Mouse (Mus musculus) heart, adult 8-10 months (tissue): ENCODE measurements around the gene Cradd. TPM values are rescaled to one million over a fixed set of nuclear protein-coding genes. Genes with fewer than 3 reads are reported as not detected.

Experiments used
- DNase-seq: peaks from one replicate; pipeline ENCODE4 v3.0.0; 2022; ENCODE audit warnings: low spot score
- total RNA-seq, 4 experiments: library from RNA; stranded (reverse); gene quantifications; 2 replicates each; pipeline ENCODE4 v1.2.4; 2022

Cradd gene
- total RNA-seq, 4 experiments from 2014 or later: 6.6 to 15.0 (median 10.4) TPM

GRCm38 (mm10) chr10:95207423-95207822 lies 116.5 kb downstream of the Cradd start:
- no peak for DNase-seq

GRCm38 (mm10) chr10:95201514-95201913 lies 122.4 kb downstream of the Cradd start:
- no peak for DNase-seq

GRCm38 (mm10) chr10:95200323-95200722 lies 123.6 kb downstream of the Cradd start:
- DNase-seq: peak; percentile 77

GRCm38 (mm10) chr10:95199541-95200269 lies 124.2 kb downstream of the Cradd start:
- no peak for DNase-seq

GRCm38 (mm10) chr10:95197377-95197776 lies 126.6 kb downstream of the Cradd start:
- DNase-seq: no peak

- no peak for DNase-seq
Observed at GRCm38 (mm10) chr10:95195719-95196118, 128.2 kb downstream of the Cradd start.

- no peak for DNase-seq
Observed at GRCm38 (mm10) chr10:95194776-95195175, 129.2 kb downstream of the Cradd start.

GRCm38 (mm10) chr10:95193875-95194281 lies 130.1 kb downstream of the Cradd start:
- DNase-seq: peak; percentile 52

GRCm38 (mm10) chr10:95191881-95192280 lies 132.1 kb downstream of the Cradd start:
- DNase-seq: peak; percentile 84

GRCm38 (mm10) chr10:95191151-95191655 lies 132.7 kb downstream of the Cradd start:
- DNase-seq: peak; percentile 40

- DNase-seq: no peak
Observed at GRCm38 (mm10) chr10:95189550-95190211, 134.3 kb downstream of the Cradd start.

- no peak for DNase-seq
Observed at GRCm38 (mm10) chr10:95184210-95184609, 139.7 kb downstream of the Cradd start.

- peak; percentile 67 for DNase-seq
Observed at GRCm38 (mm10) chr10:95183051-95183450, 140.9 kb downstream of the Cradd start.

GRCm38 (mm10) chr10:95182405-95182804 lies 141.5 kb downstream of the Cradd start:
- no peak for DNase-seq

GRCm38 (mm10) chr10:95181553-95181952 lies 142.4 kb downstream of the Cradd start:
- DNase-seq: no peak

- no peak for DNase-seq
Observed at GRCm38 (mm10) chr10:95180900-95181299, 143.0 kb downstream of the Cradd start.

- DNase-seq: no peak
Observed at GRCm38 (mm10) chr10:95180177-95180576, 143.8 kb downstream of the Cradd start.

GRCm38 (mm10) chr10:95178785-95179184 lies 145.1 kb downstream of the Cradd start:
- no peak for DNase-seq

GRCm38 (mm10) chr10:95175423-95176120 lies 148.4 kb downstream of the Cradd start:
- DNase-seq: no peak

GRCm38 (mm10) chr10:95174260-95174659 lies 149.7 kb downstream of the Cradd start:
- no peak for DNase-seq

GRCm38 (mm10) chr10:95170721-95171354 lies 153.1 kb downstream of the Cradd start:
- DNase-seq: no peak

GRCm38 (mm10) chr10:95164949-95165348 lies 159.0 kb downstream of the Cradd start:
- DNase-seq: no peak
